Mouse (Mus musculus) layer of hippocampus, adult 18-20 months (tissue): ENCODE measurements at regions not wholly inside any gene's neighbourhood (a gene's known extent, or its start where the extent isn't known, plus 50 kb on each side); places are given as distances from the start of the nearest gene placed in this dataset.

ENCODE experiments used
- DNase-seq, 2 experiments: peaks; one replicate each; pipeline ENCODE4 v3.0.0; 2022; ENCODE audit warnings: low spot score in 2 of 2

- no peak for DNase-seq
Measured at GRCm38 (mm10) chr3:38047445-38047844, 323.2 kb upstream of the Gm5148 start.

- no peak for DNase-seq
Measured at GRCm38 (mm10) chr3:38046611-38047010, 322.3 kb upstream of the Gm5148 start.

- no peak for DNase-seq
Measured at GRCm38 (mm10) chr3:38045989-38046388, 321.7 kb upstream of the Gm5148 start.

- DNase-seq = no peak
Measured at GRCm38 (mm10) chr3:38045523-38045922, 321.2 kb upstream of the Gm5148 start.

- no peak for DNase-seq
Measured at GRCm38 (mm10) chr3:38044338-38044737, 320.0 kb upstream of the Gm5148 start.

- DNase-seq = no peak
Measured at GRCm38 (mm10) chr3:38042614-38043013, 318.3 kb upstream of the Gm5148 start.

GRCm38 (mm10) chr3:38036131-38036530 is 311.8 kb upstream of the Gm5148 start:
- no peak for DNase-seq

GRCm38 (mm10) chr3:38034138-38034537 is 309.8 kb upstream of the Gm5148 start:
- DNase-seq = no peak

- no peak for DNase-seq
Measured at GRCm38 (mm10) chr3:38014768-38015167, 290.5 kb upstream of the Gm5148 start.

GRCm38 (mm10) chr3:38009168-38009567 is 284.9 kb upstream of the Gm5148 start:
- no peak for DNase-seq

- no peak for DNase-seq
Measured at GRCm38 (mm10) chr3:38008321-38008720, 284.0 kb upstream of the Gm5148 start.

- DNase-seq = no peak
Measured at GRCm38 (mm10) chr3:38007626-38008025, 283.3 kb upstream of the Gm5148 start.

- no peak for DNase-seq
Measured at GRCm38 (mm10) chr3:38002275-38002674, 278.0 kb upstream of the Gm5148 start.

- DNase-seq = no peak
Measured at GRCm38 (mm10) chr3:37999779-38000178, 275.5 kb upstream of the Gm5148 start.

GRCm38 (mm10) chr3:37997998-37998397 is 273.7 kb upstream of the Gm5148 start:
- DNase-seq = no peak

- no peak for DNase-seq
Measured at GRCm38 (mm10) chr3:37989992-37990391, 265.7 kb upstream of the Gm5148 start.

- no peak for DNase-seq
Measured at GRCm38 (mm10) chr3:37987775-37988505, 263.6 kb upstream of the Gm5148 start.

GRCm38 (mm10) chr3:37987007-37987774 is 262.9 kb upstream of the Gm5148 start:
- DNase-seq = no peak

GRCm38 (mm10) chr3:37984706-37985105 is 260.4 kb upstream of the Gm5148 start:
- no peak for DNase-seq

- no peak for DNase-seq
Measured at GRCm38 (mm10) chr3:37981481-37982180, 257.3 kb upstream of the Gm5148 start.

- no peak for DNase-seq
Measured at GRCm38 (mm10) chr3:37979871-37980270, 255.6 kb upstream of the Gm5148 start.

GRCm38 (mm10) chr3:37978481-37978880 is 254.2 kb upstream of the Gm5148 start:
- DNase-seq = peak; percentile 7 to 65
